Mouse (Mus musculus): ENCODE data around the gene Xntrpc. TPM values are rescaled to one million over a fixed set of nuclear protein-coding genes. Genes with fewer than 3 reads are reported as not detected.
"Not testable (repeated sequence)": the region's sequence is repeated elsewhere in the genome, so short reads cannot be mapped to it uniquely, and the experiment has no call there.

Gene Xntrpc
- polyA plus RNA-seq, 1 experiment from 2014 or later, result 0.99 TPM

GRCm38 (mm10) chr7:102034904-102035303 lies 30.6 kb upstream of the Xntrpc start:
- 93% methylated on average over 1 of the region's 1 CpGs for WGBS
- ATAC-seq (ENCODE audit: low FRiP score, low TSS enrichment), result no peak
- Histone ChIP-seq H3K4me2 (replicated peaks; ENCODE audit: low read depth, low read length) (no peak overlapping the region), H3K4me3 (ENCODE audit: low read length) (no peak overlapping the region), H3K27me3 (ENCODE audit: insufficient read depth, low read length) (no peaks in the 10 kb centered on the region), H3K27ac (ENCODE audit: low read length) (no peak overlapping the region), H3K36me3 (ENCODE audit: insufficient read depth, low read length) (peaks cover 64% of the 10 kb centered on the region), H3K9ac (replicated peaks; ENCODE audit: low read length) (no peak overlapping the region), H3K4me1 (ENCODE audit: insufficient read depth, low read length) (no peaks in the 10 kb centered on the region), H3K9me3 (ENCODE audit: low read length) (no peaks in the 10 kb centered on the region)

GRCm38 (mm10) chr7:102035534-102035933 lies 30.0 kb upstream of the Xntrpc start:
- WGBS, result 96% methylated on average over 2 of the region's 2 CpGs
- Histone ChIP-seq H3K4me3 (ENCODE audit: low read length) (no peak overlapping the region), H3K9me3 (ENCODE audit: low read length) (no peaks in the 10 kb centered on the region), H3K9ac (replicated peaks; ENCODE audit: low read length) (no peak overlapping the region), H3K4me1 (ENCODE audit: insufficient read depth, low read length) (no peaks in the 10 kb centered on the region), H3K27ac (ENCODE audit: low read length) (no peak overlapping the region), H3K36me3 (ENCODE audit: insufficient read depth, low read length) (peaks cover 65% of the 10 kb centered on the region), H3K4me2 (replicated peaks; ENCODE audit: low read depth, low read length) (no peak overlapping the region), H3K27me3 (ENCODE audit: insufficient read depth, low read length) (no peaks in the 10 kb centered on the region)
- ATAC-seq (ENCODE audit: low FRiP score, low TSS enrichment), result no peak

GRCm38 (mm10) chr7:102037318-102037717 lies 28.2 kb upstream of the Xntrpc start:
- no peak overlapping the region for H3K27ac ChIP-seq (ENCODE audit: low read length)
- no peak overlapping the region for H3K9ac ChIP-seq (replicated peaks; ENCODE audit: low read length)
- H3K4me1 ChIP-seq (ENCODE audit: insufficient read depth, low read length), result no peaks in the 10 kb centered on the region
- no peaks in the 10 kb centered on the region for H3K9me3 ChIP-seq (ENCODE audit: low read length)
- no peaks in the 10 kb centered on the region for H3K27me3 ChIP-seq (ENCODE audit: insufficient read depth, low read length)
- WGBS, result 94% methylated on average over 3 of the region's 3 CpGs
- no peak overlapping the region for H3K4me2 ChIP-seq (replicated peaks; ENCODE audit: low read depth, low read length)
- no peak overlapping the region for H3K4me3 ChIP-seq (ENCODE audit: low read length)
- no peak for ATAC-seq (ENCODE audit: low FRiP score, low TSS enrichment)
- peaks cover 65% of the 10 kb centered on the region for H3K36me3 ChIP-seq (ENCODE audit: insufficient read depth, low read length)

- 63% methylated on average over 2 of the region's 2 CpGs for WGBS
- H3K9ac ChIP-seq (replicated peaks; ENCODE audit: low read length), result no peak overlapping the region
- H3K36me3 ChIP-seq (ENCODE audit: insufficient read depth, low read length), result peaks cover 31% of the 10 kb centered on the region
- no peak for ATAC-seq (ENCODE audit: low FRiP score, low TSS enrichment)
- H3K4me1 ChIP-seq (ENCODE audit: insufficient read depth, low read length), result no peaks in the 10 kb centered on the region
- no peak overlapping the region for H3K4me2 ChIP-seq (replicated peaks; ENCODE audit: low read depth, low read length)
- H3K27ac ChIP-seq (ENCODE audit: low read length), result no peak overlapping the region
- H3K27me3 ChIP-seq (ENCODE audit: insufficient read depth, low read length), result no peaks in the 10 kb centered on the region
- no peaks in the 10 kb centered on the region for H3K9me3 ChIP-seq (ENCODE audit: low read length)
- H3K4me3 ChIP-seq (ENCODE audit: low read length), result no peak overlapping the region
These were observed 23.2 kb upstream of the Xntrpc start for GRCm38 (mm10) chr7:102042314-102042713.

GRCm38 (mm10) chr7:102048524-102048923 lies 17.0 kb upstream of the Xntrpc start:
- H3K27ac ChIP-seq (ENCODE audit: low read length); H3K9ac ChIP-seq (replicated peaks; ENCODE audit: low read length); H3K4me1 ChIP-seq (ENCODE audit: insufficient read depth, low read length); H3K36me3 ChIP-seq (ENCODE audit: insufficient read depth, low read length); H3K4me2 ChIP-seq (replicated peaks; ENCODE audit: low read depth, low read length); ATAC-seq (ENCODE audit: low FRiP score, low TSS enrichment); H3K4me3 ChIP-seq (ENCODE audit: low read length); H3K27me3 ChIP-seq (ENCODE audit: insufficient read depth, low read length); H3K9me3 ChIP-seq (ENCODE audit: low read length): not testable (repeated sequence)

GRCm38 (mm10) chr7:102061353-102061752 lies 4.2 kb upstream of the Xntrpc start:
- ATAC-seq (ENCODE audit: low FRiP score, low TSS enrichment), result no peak
- WGBS, result 87% methylated on average over 3 of the region's 3 CpGs

GRCm38 (mm10) chr7:102062203-102062602 lies 3.3 kb upstream of the Xntrpc start:
- Histone ChIP-seq H3K36me3 (ENCODE audit: insufficient read depth, low read length) (peaks cover 14% of the 10 kb centered on the region; the same call in 1 of the 2 replicates), H3K4me2 (replicated peaks; ENCODE audit: low read depth, low read length) (no peak overlapping the region), H3K9ac (replicated peaks; ENCODE audit: low read length) (no peak overlapping the region), H3K4me1 (ENCODE audit: insufficient read depth, low read length) (peaks cover 22% of the 10 kb centered on the region), H3K27me3 (ENCODE audit: insufficient read depth, low read length) (no peaks in the 10 kb centered on the region), H3K27ac (ENCODE audit: low read length) (no peak overlapping the region; the same call in 1 of the 2 replicates), H3K9me3 (ENCODE audit: low read length) (no peaks in the 10 kb centered on the region), H3K4me3 (ENCODE audit: low read length) (no peak overlapping the region)
- 59% methylated on average over 1 of the region's 1 CpGs for WGBS
- ATAC-seq (ENCODE audit: low FRiP score, low TSS enrichment), result no peak

More at GRCm38 (mm10) chr7:102061353-102061752, 4.2 kb upstream of the Xntrpc start:
- no peak overlapping the region for H3K27ac ChIP-seq (ENCODE audit: low read length)
- H3K4me2 ChIP-seq (replicated peaks; ENCODE audit: low read depth, low read length), result no peak overlapping the region
- no peaks in the 10 kb centered on the region for H3K9me3 ChIP-seq (ENCODE audit: low read length)
- no peaks in the 10 kb centered on the region for H3K27me3 ChIP-seq (ENCODE audit: insufficient read depth, low read length)
- peaks cover 18% of the 10 kb centered on the region for H3K4me1 ChIP-seq (ENCODE audit: insufficient read depth, low read length)
- H3K4me3 ChIP-seq (ENCODE audit: low read length), result no peak overlapping the region
- H3K9ac ChIP-seq (replicated peaks; ENCODE audit: low read length), result no peak overlapping the region
- H3K36me3 ChIP-seq (ENCODE audit: insufficient read depth, low read length), result peaks cover 14% of the 10 kb centered on the region; the same call in 1 of the 2 replicates

- WGBS, result 77% methylated on average over 9 of the region's 9 CpGs
- no peak for ATAC-seq (ENCODE audit: low FRiP score, low TSS enrichment)
- 0 out of 2 replicates have a peak overlapping the region, but pooled peaks have one; percentile 78 for H3K9ac ChIP-seq (replicated peaks; ENCODE audit: low read length)
These were observed 1.6 kb upstream of the Xntrpc start for GRCm38 (mm10) chr7:102063891-102064290.

GRCm38 (mm10) chr7:102064655-102065045 lies 863 bp upstream of the Xntrpc start:
- ATAC-seq (ENCODE audit: low FRiP score, low TSS enrichment), result peak; percentile 28
- Histone ChIP-seq H3K9me3 (ENCODE audit: low read length) (no peaks in the 10 kb centered on the region), H3K4me3 (ENCODE audit: low read length) (peak overlapping the region; percentile 76), H3K9ac (replicated peaks; ENCODE audit: low read length) (peak overlapping the region; percentile 78), H3K27ac (ENCODE audit: low read length) (peak overlapping the region; percentile 91), H3K27me3 (ENCODE audit: insufficient read depth, low read length) (no peaks in the 10 kb centered on the region), H3K4me2 (replicated peaks; ENCODE audit: low read depth, low read length) (peak overlapping the region; percentile 67), H3K36me3 (ENCODE audit: insufficient read depth, low read length) (peaks cover 2% of the 10 kb centered on the region; the same call in 1 of the 2 replicates), H3K4me1 (ENCODE audit: insufficient read depth, low read length) (peaks cover 23% of the 10 kb centered on the region)
- 0% methylated on average over 9 of the region's 9 CpGs for WGBS

More at GRCm38 (mm10) chr7:102063891-102064290, 1.6 kb upstream of the Xntrpc start:
- Histone ChIP-seq H3K36me3 (ENCODE audit: insufficient read depth, low read length) (0 out of 2 replicates have a peak, but pooled peaks cover 8% of the 10 kb centered on the region), H3K9me3 (ENCODE audit: low read length) (no peaks in the 10 kb centered on the region), H3K4me2 (replicated peaks; ENCODE audit: low read depth, low read length) (peak overlapping the region; percentile 67), H3K27ac (ENCODE audit: low read length) (no peak overlapping the region), H3K4me1 (ENCODE audit: insufficient read depth, low read length) (peaks cover 23% of the 10 kb centered on the region), H3K4me3 (ENCODE audit: low read length) (peak overlapping the region; percentile 76), H3K27me3 (ENCODE audit: insufficient read depth, low read length) (no peaks in the 10 kb centered on the region)

- peak overlapping the region; percentile 78 for H3K9ac ChIP-seq (replicated peaks; ENCODE audit: low read length)
- no peak overlapping the region for H3K27ac ChIP-seq (ENCODE audit: low read length)
- H3K27me3 ChIP-seq (ENCODE audit: insufficient read depth, low read length), result no peaks in the 10 kb centered on the region
- no peak for ATAC-seq (ENCODE audit: low FRiP score, low TSS enrichment)
- peaks cover 5% of the 10 kb centered on the region; the same call in 1 of the 2 replicates for H3K36me3 ChIP-seq (ENCODE audit: insufficient read depth, low read length)
- 66% methylated on average over 6 of the region's 6 CpGs for WGBS
- no peaks in the 10 kb centered on the region for H3K9me3 ChIP-seq (ENCODE audit: low read length)
- H3K4me1 ChIP-seq (ENCODE audit: insufficient read depth, low read length), result peaks cover 23% of the 10 kb centered on the region
- peak overlapping the region; percentile 64 for H3K4me2 ChIP-seq (replicated peaks; ENCODE audit: low read depth, low read length)
- peak overlapping the region; percentile 76 for H3K4me3 ChIP-seq (ENCODE audit: low read length)
These were observed 850 bp downstream of the Xntrpc start for GRCm38 (mm10) chr7:102066363-102066762.

Data from kidney, embryonic 16.5 days (tissue).